Mouse (Mus musculus) adipocyte (in vitro differentiated cells): Measurements from ENCODE around the gene Ehd2.

Experiments
- DNase-seq: peaks from one replicate; pipeline ENCODE4 v3.0.0-alpha.2; 2016; ENCODE audit warnings: low spot score

Ehd2 gene

GRCm38 (mm10) chr7:15907971-15908590, 59.3 kb downstream of the Ehd2 start:
- no peak for DNase-seq

- DNase-seq = no peak
These were observed 60.8 kb downstream of the Ehd2 start for GRCm38 (mm10) chr7:15906602-15907001.

DNA sequence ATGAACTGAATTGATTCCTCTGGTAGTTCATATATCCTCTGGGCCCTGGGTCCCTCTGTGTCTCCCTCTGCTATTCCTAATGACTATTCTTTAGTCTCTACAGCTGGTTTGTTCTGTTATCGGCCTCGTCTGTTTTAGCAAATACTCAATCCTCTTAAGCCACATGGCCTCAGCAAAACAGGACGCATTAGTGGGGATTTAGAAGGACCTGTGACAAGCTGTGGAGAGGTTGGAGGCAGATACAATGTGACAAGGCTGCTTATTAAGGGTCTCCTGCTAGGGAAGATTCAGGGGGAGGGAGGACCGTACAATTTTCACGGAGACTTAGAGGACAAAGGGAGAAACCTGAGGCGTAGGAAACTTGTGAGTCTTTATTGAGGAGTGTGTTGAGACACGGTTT, 61.5 kb downstream of the Ehd2 start:
- DNase-seq = no peak

DNA sequence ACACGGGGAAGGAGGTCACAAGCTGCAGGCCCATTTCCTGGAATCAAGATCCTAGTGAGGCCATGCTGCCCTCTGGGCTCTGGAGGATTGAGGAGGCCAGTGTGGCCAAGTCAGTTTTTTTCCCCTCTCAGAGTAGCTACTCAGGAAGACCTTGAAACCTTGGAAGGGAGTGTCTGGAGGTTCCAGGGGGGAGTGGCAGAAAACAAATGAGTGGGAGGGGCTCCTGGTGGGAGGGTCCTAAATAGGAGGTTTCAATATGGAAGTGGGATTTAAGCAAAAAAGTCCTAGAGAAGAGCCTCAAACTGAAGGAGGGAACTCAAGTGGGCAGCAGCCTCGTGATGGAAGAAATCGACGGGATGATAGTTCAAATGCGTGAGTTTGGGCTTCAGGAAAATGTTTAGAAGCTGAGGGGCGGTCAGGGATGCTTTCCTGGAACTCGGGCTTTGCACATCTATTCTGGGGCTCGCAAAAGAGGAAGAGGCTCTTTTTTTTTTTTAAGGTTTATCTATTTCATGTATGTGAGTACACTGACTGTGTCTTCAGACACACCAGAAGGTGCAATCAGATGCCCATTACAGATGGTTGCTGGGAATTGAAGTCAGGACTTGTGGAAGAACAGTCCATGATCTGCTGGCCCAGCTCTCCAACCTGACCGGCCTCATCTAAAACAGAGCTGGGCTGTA, 65.9 kb downstream of the Ehd2 start:
- DNase-seq = no peak
